Mouse (Mus musculus) brown adipose tissue, adult 24 weeks (tissue): Measurements from ENCODE around the gene Cep55. TPM values are rescaled to one million over a fixed set of nuclear protein-coding genes. Genes with fewer than 3 reads are reported as not detected.

ENCODE experiments used
- H3K27ac ChIP-seq: fragments of 200-500 bp; replicated peaks from 2 replicates; pipeline ENCODE4 v1.5.1; 2012; ENCODE audit warnings: low read depth, mild to moderate bottlenecking, low read length
- H3K4me1 ChIP-seq: fragments of 200-500 bp; 2 replicates; pipeline ENCODE4 v1.6.1; 2012; ENCODE audit warnings: low read length, mixed read lengths; ENCODE audit not compliant: control insufficient read depth, insufficient read depth, insufficient read length
- H3K4me3 ChIP-seq: fragments of 200-500 bp; 2 replicates; pipeline ENCODE4 v1.5.1; 2012; ENCODE audit warnings: low read depth, mild to moderate bottlenecking, low read length, moderate library complexity; ENCODE audit not compliant: insufficient read depth
- polyA plus RNA-seq: library from polyadenylated mRNA; stranded (reverse); fragments of >200 nt; gene quantifications from 2 replicates; pipeline ENCODE4 v1.2.4, GENCODE M21; 2012; ENCODE audit not compliant: missing spikeins, insufficient read depth, insufficient read length

Cep55 gene
- polyA plus RNA-seq, 1 experiment = not detected

- Histone ChIP-seq H3K27ac (no peak overlapping the region), H3K4me3 (no peak overlapping the region), H3K4me1 (no peaks in the 10 kb centered on the region)
Measured at GRCm38 (mm10) chr19:38064051-38064450, 9.2 kb downstream of the Cep55 start.

GRCm38 (mm10) chr19:38073226-38073625 lies 18.4 kb downstream of the Cep55 start:
- peaks cover 4% of the 10 kb centered on the region; the same call in 1 of the 2 replicates for H3K4me1 ChIP-seq
- H3K4me3 ChIP-seq = no peak overlapping the region
- no peak overlapping the region for H3K27ac ChIP-seq

DNA sequence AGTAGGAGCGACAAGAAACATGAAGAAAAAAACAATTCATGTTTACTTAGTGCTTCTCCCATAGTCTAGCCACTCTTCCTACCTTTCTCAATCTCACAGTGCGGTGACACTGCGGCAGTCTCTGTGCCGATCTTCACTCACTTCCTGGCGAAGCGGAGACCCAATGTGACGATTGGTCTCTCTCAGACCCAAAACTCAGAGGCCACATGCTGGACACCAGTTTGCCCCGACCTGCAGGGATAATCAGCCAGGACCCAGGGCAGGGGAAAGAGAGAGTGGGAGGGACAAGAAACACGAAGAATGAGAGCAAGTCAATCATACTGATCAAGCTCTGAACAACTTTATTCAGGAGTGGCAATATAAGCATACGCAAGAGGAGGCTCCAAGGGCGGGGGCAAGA lies 20.2 kb downstream of the Cep55 start:
- Histone ChIP-seq H3K4me1 (peaks cover 4% of the 10 kb centered on the region; the same call in 1 of the 2 replicates), H3K27ac (no peak overlapping the region), H3K4me3 (no peak overlapping the region)

GRCm38 (mm10) chr19:38076251-38076650 lies 21.4 kb downstream of the Cep55 start:
- Histone ChIP-seq H3K4me3 (no peak overlapping the region), H3K4me1 (peaks cover 7% of the 10 kb centered on the region; the same call in 1 of the 2 replicates), H3K27ac (no peak overlapping the region)

- H3K4me1 ChIP-seq = peaks cover 7% of the 10 kb centered on the region; the same call in 1 of the 2 replicates
- H3K4me3 ChIP-seq = no peak overlapping the region
- H3K27ac ChIP-seq = peak overlapping the region; percentile 64
Measured at GRCm38 (mm10) chr19:38077851-38078540, 23.2 kb downstream of the Cep55 start.

- H3K4me3 ChIP-seq = no peak overlapping the region
- no peak overlapping the region for H3K27ac ChIP-seq
- peaks cover 10% of the 10 kb centered on the region for H3K4me1 ChIP-seq
Measured at GRCm38 (mm10) chr19:38081361-38081760, 26.6 kb downstream of the Cep55 start.

GRCm38 (mm10) chr19:38082931-38083525 lies 28.2 kb downstream of the Cep55 start:
- Histone ChIP-seq H3K27ac (peak overlapping the region; percentile 94), H3K4me3 (no peak overlapping the region), H3K4me1 (peaks cover 6% of the 10 kb centered on the region; the same call in 1 of the 2 replicates)

- peaks cover 7% of the 10 kb centered on the region; the same call in 1 of the 2 replicates for H3K4me1 ChIP-seq
- H3K4me3 ChIP-seq = no peak overlapping the region
- H3K27ac ChIP-seq = peak overlapping the region; percentile 95
Measured at GRCm38 (mm10) chr19:38085841-38086240, 31.0 kb downstream of the Cep55 start.

DNA sequence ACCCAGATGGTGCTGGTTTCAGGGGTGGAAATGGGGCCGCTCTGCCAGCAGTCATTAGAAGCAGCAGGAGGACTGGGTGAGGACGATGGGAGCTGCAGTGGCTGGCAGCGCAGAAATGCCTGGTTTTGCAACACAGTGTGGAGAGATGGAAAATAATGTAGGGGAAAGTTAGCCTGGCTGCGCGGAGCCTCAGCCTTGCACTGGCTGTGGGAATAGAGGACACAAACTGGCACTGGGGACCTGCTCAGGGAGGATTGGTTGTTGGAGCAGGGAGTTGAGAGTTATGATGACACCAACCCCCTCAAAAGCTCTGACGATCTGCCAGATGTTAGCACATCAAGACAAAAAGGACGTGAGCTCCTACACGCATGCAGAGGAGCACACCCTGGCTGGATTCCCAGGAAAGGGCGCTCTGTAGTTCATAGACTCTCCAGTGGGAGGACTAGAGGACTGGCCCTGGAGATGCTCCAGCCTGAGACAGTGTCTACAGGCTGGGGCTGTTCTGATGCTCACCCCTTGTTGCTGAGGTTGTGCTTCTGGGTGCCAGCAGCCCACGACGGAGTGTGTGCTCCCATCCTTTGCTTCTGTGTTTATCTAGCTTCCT lies 32.2 kb downstream of the Cep55 start:
- H3K4me3 ChIP-seq = no peak overlapping the region
- H3K27ac ChIP-seq = peak overlapping the region; percentile 95
- H3K4me1 ChIP-seq = peaks cover 6% of the 10 kb centered on the region; the same call in 1 of the 2 replicates

GRCm38 (mm10) chr19:38089358-38089757 lies 34.5 kb downstream of the Cep55 start:
- Histone ChIP-seq H3K27ac (peak overlapping the region; percentile 86), H3K4me3 (no peak overlapping the region), H3K4me1 (0 out of 2 replicates have a peak, but pooled peaks cover 2% of the 10 kb centered on the region)

DNA sequence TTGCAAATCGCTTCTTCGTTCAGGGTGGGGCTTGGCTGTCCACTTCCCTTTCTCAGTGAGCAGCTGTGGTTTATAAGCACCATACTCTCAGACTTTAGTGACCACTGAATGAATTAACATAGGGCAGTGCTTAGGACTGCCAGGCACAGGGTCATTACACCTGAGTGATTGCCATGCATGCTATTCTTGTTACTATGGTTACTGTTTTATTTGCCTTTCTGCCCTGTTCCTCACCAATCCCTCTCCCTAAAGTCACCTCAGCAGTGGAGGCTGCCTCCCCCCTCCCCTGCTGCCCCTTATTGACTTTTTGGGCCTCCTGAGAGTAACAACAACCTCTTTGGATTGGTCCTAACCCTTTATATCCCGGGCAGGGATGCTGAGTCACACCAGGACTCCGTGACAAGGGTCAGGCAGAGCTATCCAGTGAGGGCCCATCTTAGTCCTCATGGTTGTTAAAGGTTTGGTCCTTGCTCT lies 36.7 kb downstream of the Cep55 start:
- H3K4me3 ChIP-seq = no peak overlapping the region
- H3K4me1 ChIP-seq = 0 out of 2 replicates have a peak, but pooled peaks cover 4% of the 10 kb centered on the region
- H3K27ac ChIP-seq = no peak overlapping the region

DNA sequence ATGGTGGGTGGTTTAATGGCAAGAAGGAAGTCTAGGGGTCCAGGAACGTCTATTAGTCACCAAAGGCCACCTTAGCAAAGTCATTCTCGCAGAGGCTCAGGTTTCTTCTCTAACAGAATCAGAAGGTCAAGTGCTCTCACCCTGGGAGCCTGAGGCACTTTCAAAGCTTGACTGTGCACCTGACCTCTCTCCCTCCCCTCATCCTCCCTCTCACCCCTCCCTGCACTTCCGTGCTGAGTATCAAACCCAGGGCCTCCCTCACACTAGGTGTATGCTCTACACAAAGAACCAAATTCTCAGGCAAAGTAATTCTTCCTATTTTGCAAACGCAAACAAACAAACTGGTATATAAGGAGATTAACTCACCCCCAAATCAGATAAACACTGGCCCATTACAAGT lies 41.4 kb downstream of the Cep55 start:
- Histone ChIP-seq H3K4me3 (0 out of 2 replicates have a peak overlapping the region, but pooled peaks have one; percentile 12), H3K4me1 (0 out of 2 replicates have a peak, but pooled peaks cover 2% of the 10 kb centered on the region), H3K27ac (peak overlapping the region; percentile 54; the same call in 1 of the 2 replicates)

- H3K4me3 ChIP-seq = peak within 1 kb of the TSS; percentile 70
- H3K4me1 ChIP-seq = 0 out of 2 replicates have a peak, but pooled peaks cover 2% of the 10 kb centered on the region
- H3K27ac ChIP-seq = peak within 1 kb of the TSS; percentile 93
Measured at GRCm38 (mm10) chr19:38096858-38097758, 42.3 kb downstream of the Cep55 start, which contains the start of gene Ffar4. Gene Ffar4 (plus strand): TSS chr19:38097071.

GRCm38 (mm10) chr19:38107871-38108270 lies 53.1 kb downstream of the Cep55 start:
- Histone ChIP-seq H3K27ac (no peak overlapping the region), H3K4me3 (no peak overlapping the region), H3K4me1 (no peaks in the 10 kb centered on the region)
